Mouse (Mus musculus) ovary, postnatal 36 days (tissue): ENCODE results near the gene Ism2.
"Not testable (repeated sequence)": the region's sequence is repeated elsewhere in the genome, so short reads cannot be mapped to it uniquely, and the experiment has no call there.

Experiments used
- DNase-seq: peaks from one replicate; pipeline ENCODE4 v3.0.0; 2022; ENCODE audit warnings: low spot score, mixed read lengths

Gene Ism2

GRCm38 (mm10) chr12:87289100-87289499 is 10.4 kb downstream of the Ism2 start:
- DNase-seq: no peak

GRCm38 (mm10) chr12:87284726-87285125 is 14.8 kb downstream of the Ism2 start:
- no peak for DNase-seq

GRCm38 (mm10) chr12:87284268-87284667 is 15.2 kb downstream of the Ism2 start:
- DNase-seq: no peak

- DNase-seq: no peak
These were observed 15.8 kb downstream of the Ism2 start for GRCm38 (mm10) chr12:87283706-87284105.

GRCm38 (mm10) chr12:87282743-87283142 is 16.8 kb downstream of the Ism2 start:
- no peak for DNase-seq

- no peak for DNase-seq
These were observed 17.7 kb downstream of the Ism2 start for GRCm38 (mm10) chr12:87281766-87282165.

GRCm38 (mm10) chr12:87279879-87280278 is 19.6 kb downstream of the Ism2 start:
- peak; percentile 24 for DNase-seq

- DNase-seq: no peak
These were observed 20.2 kb downstream of the Ism2 start for GRCm38 (mm10) chr12:87279350-87279749.

- peak; percentile 55 for DNase-seq
These were observed 21.3 kb downstream of the Ism2 start for GRCm38 (mm10) chr12:87278118-87278730.

- DNase-seq: not testable (repeated sequence)
These were observed 22.3 kb downstream of the Ism2 start for GRCm38 (mm10) chr12:87277251-87277650.

- DNase-seq: no peak
These were observed 24.4 kb downstream of the Ism2 start for GRCm38 (mm10) chr12:87274853-87275831.

GRCm38 (mm10) chr12:87267682-87268081 is 31.8 kb downstream of the Ism2 start:
- DNase-seq: no peak

GRCm38 (mm10) chr12:87266827-87267603 is 32.5 kb downstream of the Ism2 start:
- no peak for DNase-seq

GRCm38 (mm10) chr12:87266108-87266826 is 33.2 kb downstream of the Ism2 start, which contains the start of the genes Vipas39 and Ahsa1:
Gene Vipas39, minus strand, starts transcription at chr12:87266256.
Gene Ahsa1, plus strand, starts transcription at chr12:87266479.
- peak; percentile 79 for DNase-seq

- no peak for DNase-seq
These were observed 34.1 kb downstream of the Ism2 start for GRCm38 (mm10) chr12:87265444-87265843.

GRCm38 (mm10) chr12:87260562-87260961 is 38.9 kb downstream of the Ism2 start:
- DNase-seq: no peak

- no peak for DNase-seq
These were observed 42.9 kb downstream of the Ism2 start for GRCm38 (mm10) chr12:87256629-87257028.

- no peak for DNase-seq
These were observed 45.6 kb downstream of the Ism2 start for GRCm38 (mm10) chr12:87253878-87254277.

- DNase-seq: no peak
These were observed 49.3 kb downstream of the Ism2 start for GRCm38 (mm10) chr12:87250161-87250560.

- DNase-seq: no peak
These were observed 60.9 kb downstream of the Ism2 start, which contains the start of gene Noxred1 for GRCm38 (mm10) chr12:87238632-87239031. Gene Noxred1, minus strand, starts transcription at chr12:87238732.

GRCm38 (mm10) chr12:87236882-87237483 is 62.5 kb downstream of the Ism2 start:
- DNase-seq: no peak
